Mouse (Mus musculus) ES-E14 (cell line): ENCODE data around the gene Asb9.

Source experiments
- CHD2 ChIP-seq: IDR thresholded peaks from 2 replicates; pipeline ENCODE4 v1.6.1; 2014; ENCODE audit warnings: mild to moderate bottlenecking, low read depth, low read length, inconsistent platforms
- HCFC1 ChIP-seq: IDR thresholded peaks from 2 replicates; pipeline ENCODE4 v1.6.1; 2012; ENCODE audit warnings: low read length, inconsistent platforms, borderline replicate concordance; ENCODE audit not compliant: insufficient read depth
- MAFK ChIP-seq: IDR thresholded peaks from 2 replicates; pipeline ENCODE4 v1.6.1; 2014; ENCODE audit warnings: mild to moderate bottlenecking, low read depth, low read length, inconsistent platforms; ENCODE audit not compliant: insufficient read depth
- ZC3H11A ChIP-seq: IDR thresholded peaks from 2 replicates; pipeline ENCODE4 v1.6.1; 2012; ENCODE audit warnings: low read depth, mild to moderate bottlenecking, inconsistent platforms, low read length, borderline replicate concordance
- ZNF384 ChIP-seq: IDR thresholded peaks from 2 replicates; pipeline ENCODE4 v1.6.1; 2012; ENCODE audit warnings: low read depth, low read length, inconsistent platforms

- no peak for TF ChIP-seq MAFK
- no peak for TF ChIP-seq CHD2
- no peak for TF ChIP-seq ZC3H11A
- TF ChIP-seq ZNF384 = no peak
- TF ChIP-seq HCFC1 = no peak
Observed at GRCm38 (mm10) chrX:164502258-164502657, 3.9 kb upstream of the Asb9 start.
